Mouse (Mus musculus) spleen, adult 2 months (tissue): ENCODE measurements around the gene Enah. TPM values are rescaled to one million over a fixed set of nuclear protein-coding genes. Genes with fewer than 3 reads are reported as not detected.

Experiments
- DNase-seq, 2 experiments: peaks; one replicate each; pipeline versions ENCODE4 v3.0.0 to v3.0.0-alpha.2; 2012 to 2021; ENCODE audit warnings: low spot score in 2 of 2, low read depth in 1 of 2
- H3K27ac ChIP-seq: fragments of 200-500 bp; 2 replicates; pipeline ENCODE4 v1.5.1; 2012; ENCODE audit warnings: low read length, inconsistent platforms; ENCODE audit not compliant: insufficient read depth
- H3K27me3 ChIP-seq: fragments of 200-500 bp; 2 replicates; pipeline ENCODE4 v1.6.1; 2012; ENCODE audit warnings: mild to moderate bottlenecking, moderate library complexity, low read length, inconsistent platforms; ENCODE audit not compliant: control insufficient read depth, insufficient read depth
- H3K36me3 ChIP-seq: fragments of 200-500 bp; 2 replicates; pipeline ENCODE4 v1.6.1; 2012; ENCODE audit warnings: mild to moderate bottlenecking, low read length, inconsistent platforms; ENCODE audit not compliant: control insufficient read depth, insufficient read depth
- H3K4me1 ChIP-seq: fragments of 200-500 bp; 2 replicates; pipeline ENCODE4 v1.6.1; 2011; ENCODE audit warnings: inconsistent platforms; ENCODE audit not compliant: control insufficient read depth, insufficient read depth, insufficient read length
- H3K4me3 ChIP-seq: fragments of 200-500 bp; 2 replicates; pipeline ENCODE4 v1.5.1; 2011; ENCODE audit warnings: mild to moderate bottlenecking, inconsistent platforms; ENCODE audit not compliant: insufficient read depth, insufficient read length; ENCODE audit errors: extremely low read depth
- CTCF ChIP-seq: fragments of 200-500 bp; IDR thresholded peaks from 2 replicates; pipeline ENCODE4 v1.5.1; 2011; ENCODE audit warnings: mild to moderate bottlenecking, inconsistent platforms; ENCODE audit not compliant: insufficient read depth, insufficient read length, insufficient replicate concordance; ENCODE audit errors: extremely low read depth
- POLR2A ChIP-seq: fragments of 200-500 bp; IDR thresholded peaks from 2 replicates; pipeline ENCODE4 v1.6.1; 2011; ENCODE audit warnings: low read depth, low read length, inconsistent platforms
- WGBS: fragments of 180-500 bp; shearing (Covaris S2); methylation state at CpG from one replicate; pipeline ENCODE4 v1.1.7; 2018; 5-methylcytosine and 5-hydroxymethylcytosine counted together
- polyA plus RNA-seq: library from polyadenylated mRNA; depleted of rRNA; stranded (reverse); fragments of >200 nt; gene quantifications from 2 replicates; pipeline ENCODE4 v1.2.3, GENCODE M21; 2012; rRNA removed

Gene Enah
- polyA plus RNA-seq, 1 experiment, result 1.5 TPM

- DNase-seq, result no peak
- no peak overlapping the region for H3K4me3 ChIP-seq
Measured at GRCm38 (mm10) chr1:181851521-181852310, 168.1 kb downstream of the Enah start.

GRCm38 (mm10) chr1:181850441-181850840 is 169.3 kb downstream of the Enah start:
- Histone ChIP-seq H3K27me3 (no peaks in the 10 kb centered on the region), H3K36me3 (no peaks in the 10 kb centered on the region), H3K27ac (no peak overlapping the region), H3K4me3 (no peak overlapping the region), H3K4me1 (peaks cover 11% of the 10 kb centered on the region; the same call in 1 of the 2 replicates)
- DNase-seq, result no peak
- TF ChIP-seq CTCF, result no peak
- no peak for TF ChIP-seq POLR2A
- 87% methylated on average over 4 of the region's 4 CpGs for WGBS

More at GRCm38 (mm10) chr1:181851521-181852310, 168.1 kb downstream of the Enah start:
- Histone ChIP-seq H3K27ac (peak overlapping the region; percentile 84), H3K36me3 (no peaks in the 10 kb centered on the region), H3K4me1 (peaks cover 7% of the 10 kb centered on the region; the same call in 1 of the 2 replicates), H3K27me3 (no peaks in the 10 kb centered on the region)
- no peak for TF ChIP-seq POLR2A
- TF ChIP-seq CTCF, result no peak
- WGBS, result 74% methylated on average over 12 of the region's 12 CpGs

- WGBS, result 95% methylated on average over 1 of the region's 1 CpGs
- Histone ChIP-seq H3K4me3 (no peak overlapping the region), H3K27ac (no peak overlapping the region), H3K27me3 (no peaks in the 10 kb centered on the region), H3K4me1 (peaks cover 14% of the 10 kb centered on the region; the same call in 1 of the 2 replicates), H3K36me3 (no peaks in the 10 kb centered on the region)
- no peak for DNase-seq
- no peak for TF ChIP-seq POLR2A
- no peak for TF ChIP-seq CTCF
Measured at GRCm38 (mm10) chr1:181848210-181848609, 171.6 kb downstream of the Enah start.

- 47% methylated on average over 3 of the region's 3 CpGs for WGBS
- H3K36me3 ChIP-seq, result no peaks in the 10 kb centered on the region
- TF ChIP-seq CTCF, result no peak
- no peak overlapping the region for H3K4me3 ChIP-seq
- no peaks in the 10 kb centered on the region for H3K27me3 ChIP-seq
- no peak for DNase-seq
- H3K4me1 ChIP-seq, result peaks cover 14% of the 10 kb centered on the region; the same call in 1 of the 2 replicates
- no peak overlapping the region for H3K27ac ChIP-seq
Measured at GRCm38 (mm10) chr1:181847396-181847795, 172.4 kb downstream of the Enah start.

Other genes with a start within 250 kb of the Enah start
- 48.8 and 50.5 TPM in 2 replicates for gene Lbr, start 176.9 kb downstream of the Enah start, polyA plus RNA-seq
- gene Srp9, start 104.7 kb upstream of the Enah start, polyA plus RNA-seq, result 27.1 and 27.5 TPM in 2 replicates
- not detected in 2 replicates for gene Vmn1r1, start 144.5 kb upstream of the Enah start, polyA plus RNA-seq